Mouse (Mus musculus): ENCODE results near the gene Ssrp1.

Ssrp1 gene

GRCm38 (mm10) chr2:85088716-85089646 is 51.9 kb downstream of the Ssrp1 start:
- DNase-seq: no peak

DNA sequence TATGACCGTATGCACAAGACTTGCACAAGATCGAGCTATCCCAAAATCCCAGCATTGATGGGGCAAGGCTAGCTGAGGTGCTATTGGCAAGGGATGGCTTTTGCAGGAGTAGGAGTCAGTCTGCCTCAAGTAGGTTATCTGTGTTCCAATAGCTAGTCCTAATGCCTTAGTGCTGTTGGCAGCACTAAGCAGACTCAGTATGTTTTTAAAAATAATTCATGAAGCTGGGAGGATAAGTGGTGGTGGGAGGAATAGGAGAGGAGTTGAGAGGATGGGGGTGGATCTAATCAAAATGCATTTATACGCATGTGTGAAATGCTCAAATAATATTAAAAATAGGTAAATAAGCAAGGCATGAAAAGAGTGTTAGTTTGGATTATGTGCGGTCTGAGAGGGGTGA is 54.3 kb downstream of the Ssrp1 start:
- no peak for DNase-seq

DNA sequence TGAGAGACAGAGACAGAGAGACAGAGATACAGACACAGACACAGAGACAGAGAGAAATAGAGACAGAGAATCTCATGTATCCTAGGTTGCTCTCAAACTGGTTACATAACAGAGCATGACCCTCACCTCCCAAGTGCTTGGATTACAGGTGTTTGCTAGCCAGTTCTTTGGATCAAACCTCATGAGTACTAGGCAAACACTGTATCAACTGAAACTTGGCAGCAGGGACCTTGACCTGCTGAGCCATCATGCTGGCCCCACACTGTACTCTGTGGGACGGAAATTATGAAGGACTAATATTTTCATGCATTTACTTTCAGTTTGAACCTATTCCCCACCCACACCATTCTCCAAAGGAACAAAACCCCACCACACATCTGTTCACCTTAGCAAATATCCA is 56.3 kb downstream of the Ssrp1 start:
- no peak for DNase-seq

DNA sequence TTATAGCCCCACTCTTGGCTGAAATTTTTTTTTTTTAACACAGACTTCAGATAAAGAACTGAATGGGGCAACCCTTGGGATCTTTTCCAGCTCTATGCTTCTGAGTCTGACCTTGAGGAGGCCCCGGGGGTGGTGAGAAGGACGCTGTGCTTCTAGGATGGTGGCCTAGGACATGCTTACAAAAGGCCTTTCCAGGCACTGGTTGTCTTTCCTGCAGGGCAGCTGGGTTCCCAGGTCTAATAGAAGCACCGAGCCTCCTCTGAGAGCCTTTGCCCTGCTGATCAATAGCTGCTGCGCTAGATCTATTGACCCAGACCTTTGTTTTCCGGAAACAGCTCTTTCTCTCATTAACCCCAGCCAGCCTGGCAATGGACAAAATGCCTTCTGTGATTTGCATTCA is 58.9 kb downstream of the Ssrp1 start:
- no peak for DNase-seq

Data from cerebellum, adult 18-20 months (tissue).